Mouse (Mus musculus) mouse embryonic stem cell (cell line): ENCODE measurements around the gene Exoc3l2.

Experiments used
- in situ Hi-C, 2 experiments: fragments of 300-500 bp; cut with MboI; formaldehyde crosslinking; loops; 1 replicate in 1 of 2; 3 replicates in 1 of 2; pipeline ENCODE4 v1.14.3; 2019 to 2020; ENCODE audit warnings: low sequenced_read_pairs in 2 of 2, low pct_unique_long_range_greater_than_20kb in 1 of 2, mixed read lengths in 1 of 2; ENCODE audit not compliant: unreplicated experiment in 1 of 2

Exoc3l2 gene

DNA sequence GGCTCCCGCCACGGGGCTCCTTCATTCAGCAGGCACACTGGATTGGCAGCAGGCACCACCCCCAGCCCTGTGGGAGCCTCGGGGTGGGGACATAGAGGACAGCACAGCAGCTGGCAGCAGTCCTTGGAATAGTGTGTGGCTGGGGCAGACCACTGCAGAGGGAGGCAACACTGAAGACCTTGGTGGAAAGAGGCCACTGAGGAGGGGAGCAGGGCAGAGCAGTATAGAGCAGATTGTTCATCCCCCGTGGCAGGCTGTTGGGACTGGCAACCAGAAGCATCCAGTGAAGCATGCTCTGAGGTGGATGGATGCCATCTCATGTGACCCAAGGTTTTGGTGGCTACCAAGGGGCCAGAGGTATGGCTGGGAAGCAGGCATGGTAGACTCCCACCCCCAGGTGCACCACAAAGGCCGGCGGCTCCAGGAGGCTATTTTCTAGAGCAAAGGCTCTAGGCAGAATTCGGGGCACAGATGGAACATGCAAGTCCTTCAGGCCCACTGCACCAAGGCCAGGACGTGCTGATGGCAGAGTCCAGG, 79.1 kb downstream of the Exoc3l2 start:
- in situ Hi-C loops, result no loop called here

DNA sequence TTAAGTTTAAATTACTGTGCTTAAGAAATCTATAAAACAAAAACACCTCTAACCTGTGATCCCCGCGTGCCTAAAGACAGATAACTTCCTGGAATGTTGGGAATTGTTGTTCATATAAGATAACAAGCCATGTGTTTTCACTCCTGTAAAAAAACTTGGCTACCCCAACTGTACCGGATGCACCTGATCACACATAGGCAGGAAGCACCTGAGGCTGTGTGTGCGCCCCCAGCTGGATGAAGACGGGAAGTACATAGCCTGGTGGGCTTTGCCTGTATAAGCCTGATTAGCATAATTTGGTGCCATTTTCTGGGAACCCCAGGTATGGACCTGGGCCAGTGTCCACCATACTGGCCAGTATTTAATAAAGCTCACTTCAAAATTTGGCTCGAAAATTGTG, 80.5 kb downstream of the Exoc3l2 start:
- in situ Hi-C loops, result no loop called here

DNA sequence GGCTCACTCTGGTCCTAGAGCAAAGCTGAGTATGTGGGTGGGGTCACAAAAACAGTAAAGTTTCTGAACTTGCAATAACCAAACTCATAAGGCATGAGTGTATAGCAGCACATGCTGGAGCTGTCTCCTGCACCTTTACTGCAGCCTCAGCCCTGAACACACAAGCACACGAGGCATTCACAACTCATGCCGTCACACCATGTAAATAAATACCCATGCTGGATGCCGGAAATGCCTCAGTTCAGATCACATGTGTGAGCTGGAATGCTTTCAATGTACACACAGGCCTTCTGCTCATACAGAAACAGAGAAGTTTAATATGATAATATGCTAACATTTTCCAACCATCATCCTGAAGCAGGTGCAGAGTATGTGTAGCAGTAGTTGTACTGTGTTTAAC, 82.9 kb downstream of the Exoc3l2 start:
- in situ Hi-C loops, result no loop called here
